Mouse (Mus musculus): ENCODE results near the gene Hist2h4. TPM values are rescaled to one million over a fixed set of nuclear protein-coding genes. Genes with fewer than 3 reads are reported as not detected.
A peak's percentile ranks its signal among the peaks of the same experiment; 100 is the strongest.
"Not testable (repeated sequence)": the region's sequence is repeated elsewhere in the genome, so short reads cannot be mapped to it uniquely, and the experiment has no call there.

Gene Hist2h4
- total RNA-seq, 2 experiments from 2014 or later, result 23.8 to 28.4 TPM

DNA sequence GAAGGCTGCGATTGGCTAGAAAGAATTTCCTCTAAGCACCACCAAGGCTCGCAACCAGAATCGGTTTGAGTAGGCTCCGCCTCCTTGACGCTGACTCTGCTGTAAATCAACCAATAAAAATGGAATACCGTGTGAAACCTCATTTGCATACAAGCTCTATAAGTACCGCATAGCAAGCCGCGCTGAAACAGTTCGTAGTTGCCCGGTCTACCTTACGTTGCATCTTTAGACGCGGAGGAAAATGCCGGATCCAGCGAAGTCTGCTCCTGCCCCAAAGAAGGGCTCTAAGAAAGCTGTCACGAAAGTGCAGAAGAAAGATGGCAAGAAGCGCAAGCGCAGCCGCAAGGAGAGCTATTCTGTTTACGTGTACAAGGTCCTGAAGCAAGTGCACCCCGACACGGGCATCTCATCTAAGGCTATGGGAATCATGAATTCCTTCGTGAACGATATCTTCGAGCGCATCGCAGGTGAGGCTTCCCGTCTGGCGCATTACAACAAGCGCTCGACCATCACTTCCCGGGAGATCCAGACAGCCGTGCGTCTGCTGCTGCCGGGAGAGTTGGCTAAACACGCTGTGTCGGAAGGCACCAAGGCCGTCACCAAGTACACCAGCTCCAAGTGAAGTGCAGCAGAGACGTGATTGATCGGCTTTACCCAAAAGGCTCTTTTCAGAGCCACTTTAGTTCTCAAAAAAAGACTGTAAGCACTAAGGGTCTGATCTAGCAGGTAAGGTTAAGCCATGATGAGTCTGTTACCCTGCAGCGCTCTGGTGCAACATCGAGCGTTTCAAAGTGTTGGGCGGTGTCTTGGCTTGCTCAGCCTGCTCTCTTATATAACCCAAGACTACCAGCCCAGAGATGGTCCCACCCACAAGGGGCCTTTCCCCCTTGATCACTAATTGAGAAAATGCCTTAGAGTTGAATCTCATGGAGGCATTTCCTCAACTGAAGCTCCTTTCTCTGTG, 6.7 kb upstream of the Hist2h4 start, which contains the start of gene Hist2h2bb:
Gene Hist2h2bb (plus strand): TSS at position 242 of the 964 bp plus-strand sequence.
- peak; percentile 85 to 87 for DNase-seq (ENCODE audit: extremely low spot score in 1 of 2, low spot score in 1 of 2)

- DNase-seq (ENCODE audit: extremely low spot score in 1 of 2, low spot score in 1 of 2), result not testable (repeated sequence)
These were observed 5.8 kb upstream of the Hist2h4 start for GRCm38 (mm10) chr3:96268776-96269378.

DNA sequence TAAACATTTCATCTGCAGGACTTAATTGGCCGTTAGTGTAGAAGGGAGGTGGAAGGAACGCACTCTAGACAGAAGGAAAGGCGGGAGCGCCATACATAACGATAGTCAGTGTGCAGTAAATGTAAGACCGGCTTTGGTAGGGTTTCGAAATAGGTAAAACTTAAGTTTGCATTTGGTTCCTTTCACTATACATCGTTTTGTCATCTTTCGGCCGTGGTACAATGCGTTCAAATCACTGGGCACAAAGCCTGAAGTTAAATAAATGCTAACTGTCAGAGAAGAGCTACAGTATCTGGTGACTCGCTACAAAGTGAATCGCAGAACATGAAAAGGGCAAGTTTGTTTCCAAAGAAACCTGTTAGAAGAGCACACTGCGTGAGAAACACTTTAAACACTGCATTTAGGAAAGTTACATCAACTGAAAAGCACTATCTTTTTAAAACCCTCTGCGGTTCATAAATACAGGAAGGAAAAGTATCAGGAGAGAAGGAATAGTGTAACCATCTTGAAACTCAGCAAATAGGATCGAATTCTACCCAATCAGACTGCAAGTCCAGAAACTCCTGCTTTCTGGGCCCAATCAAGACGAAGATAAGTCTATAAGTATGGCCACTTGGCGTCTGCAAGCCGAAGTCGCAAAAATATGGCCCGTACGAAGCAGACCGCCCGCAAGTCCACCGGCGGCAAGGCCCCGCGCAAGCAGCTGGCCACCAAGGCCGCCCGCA, 5.1 kb upstream of the Hist2h4 start, which contains the start of gene Hist2h3b:
Gene Hist2h3b (plus strand): TSS at position 604 of the 725 bp plus-strand sequence.
- peak; percentile 74 to 76 for DNase-seq (ENCODE audit: extremely low spot score in 1 of 2, low spot score in 1 of 2)

GRCm38 (mm10) chr3:96267541-96267940, 4.4 kb upstream of the Hist2h4 start:
- no peak for DNase-seq (ENCODE audit: extremely low spot score in 1 of 2, low spot score in 1 of 2)

DNA sequence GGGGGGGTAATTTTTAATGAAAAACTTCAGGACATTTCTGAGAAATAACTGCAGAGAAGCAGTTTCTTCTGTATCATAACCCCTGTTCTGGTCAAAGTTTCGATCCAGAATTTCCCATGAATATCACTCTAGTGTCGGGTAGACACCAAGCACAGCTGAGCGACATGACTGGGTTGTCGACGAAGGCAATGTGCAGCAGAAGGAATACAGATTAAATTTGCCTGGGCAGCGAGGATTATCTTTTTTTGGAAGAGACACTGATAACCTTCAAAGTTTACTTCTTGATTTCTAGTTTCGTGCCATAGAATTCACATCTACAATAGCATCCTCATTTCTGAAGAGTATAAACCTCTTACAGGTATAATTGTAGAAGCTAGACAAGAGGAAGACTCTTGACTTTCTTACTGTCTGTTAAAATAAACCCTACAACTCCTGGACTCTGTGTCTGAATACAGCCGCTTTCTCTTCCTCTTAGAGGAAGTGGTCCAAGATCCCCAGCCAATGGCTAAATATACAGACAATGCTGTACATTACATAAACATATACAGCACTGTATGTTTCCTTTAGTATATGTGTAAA, 3.1 kb upstream of the Hist2h4 start:
- DNase-seq (ENCODE audit: extremely low spot score in 1 of 2, low spot score in 1 of 2), result no peak

GRCm38 (mm10) chr3:96264404-96264949, 1.4 kb upstream of the Hist2h4 start:
- DNase-seq (ENCODE audit: extremely low spot score in 1 of 2, low spot score in 1 of 2), result no peak

DNA sequence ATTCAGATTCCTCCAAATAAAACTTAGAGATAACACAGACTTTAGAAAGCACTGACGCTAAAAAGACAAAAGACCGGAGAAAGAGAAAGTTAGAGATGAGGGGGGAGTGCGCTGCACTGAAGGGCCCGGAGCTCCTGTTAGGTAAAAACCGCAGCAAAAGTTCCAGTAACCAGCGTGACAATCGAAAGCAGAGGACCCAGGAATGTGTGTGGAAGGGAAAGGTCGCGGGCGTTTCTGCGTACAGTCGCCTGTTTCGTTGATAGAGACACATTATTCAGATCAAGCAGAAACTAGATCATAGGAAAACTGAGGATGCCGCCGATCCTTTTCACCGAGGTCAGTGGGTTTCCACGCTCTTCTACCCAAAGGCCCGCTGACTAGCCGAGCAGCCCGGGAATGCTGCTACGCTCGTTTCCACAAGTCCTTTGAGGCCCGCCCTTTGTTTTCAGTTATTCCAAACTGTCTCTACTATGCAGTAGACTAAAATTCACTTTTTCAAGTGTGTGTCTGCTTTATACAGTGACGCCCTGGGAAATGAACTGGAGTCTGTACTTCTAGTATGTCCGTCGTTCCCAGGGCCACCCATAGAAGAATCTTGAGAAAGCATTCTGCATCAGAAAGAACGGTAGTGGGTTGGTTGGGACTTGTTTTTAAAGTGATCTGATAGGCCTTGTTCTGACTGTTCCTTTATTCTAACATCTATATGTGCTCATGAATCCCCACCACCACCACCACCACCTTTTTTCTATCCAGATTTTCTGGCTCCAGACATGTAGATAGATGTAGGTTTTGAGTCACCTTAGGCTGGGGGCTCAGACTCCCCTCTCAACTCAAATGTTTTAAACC, 670 bp upstream of the Hist2h4 start:
- no peak for DNase-seq (ENCODE audit: extremely low spot score in 1 of 2, low spot score in 1 of 2)

- peak; percentile 54 to 57 for DNase-seq (ENCODE audit: extremely low spot score in 1 of 2, low spot score in 1 of 2)
These were observed 765 bp downstream of the Hist2h4 start for GRCm38 (mm10) chr3:96262216-96262875.

DNA sequence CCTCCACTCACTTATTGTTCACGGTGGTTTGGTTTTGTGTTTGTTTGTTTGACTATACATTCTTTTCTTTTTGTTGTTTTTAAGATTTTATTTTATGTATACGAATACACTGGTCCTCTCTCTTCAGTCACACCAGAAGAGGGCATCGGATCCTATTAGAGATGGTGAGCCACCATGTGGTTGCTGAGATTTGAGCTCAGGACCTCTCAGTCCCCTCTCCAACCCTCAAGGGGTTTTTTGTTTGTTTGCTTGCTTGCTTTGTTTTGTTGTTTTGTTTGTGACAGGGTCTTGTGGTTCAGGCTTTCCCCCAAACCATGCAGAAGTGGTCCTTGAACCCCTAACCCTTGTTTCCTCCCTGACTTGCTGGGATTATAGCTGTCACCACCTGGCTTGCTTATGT, 1.5 kb downstream of the Hist2h4 start:
- no peak for DNase-seq (ENCODE audit: extremely low spot score in 1 of 2, low spot score in 1 of 2)

- no peak for DNase-seq (ENCODE audit: extremely low spot score in 1 of 2, low spot score in 1 of 2)
These were observed 2.9 kb downstream of the Hist2h4 start for GRCm38 (mm10) chr3:96260220-96260619.

DNA sequence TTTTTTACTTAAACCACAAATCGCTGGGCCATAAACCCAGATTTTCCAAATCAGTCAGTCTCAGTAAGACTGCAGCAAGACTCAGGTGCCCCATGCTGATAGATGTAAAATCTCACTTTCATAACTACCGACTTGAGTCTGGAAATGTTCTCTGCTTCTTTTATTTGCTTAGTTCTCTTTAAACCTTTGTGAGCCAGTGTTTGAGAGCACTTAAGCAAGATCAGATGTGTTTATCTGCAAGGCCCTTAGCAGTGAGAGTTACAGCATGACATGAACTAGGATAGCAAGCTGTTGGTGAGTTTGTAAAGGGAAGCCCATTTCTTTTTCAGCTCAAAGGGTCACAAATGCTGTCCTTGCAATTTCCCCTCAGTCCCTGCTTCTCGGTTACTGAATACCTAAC, 5.9 kb downstream of the Hist2h4 start:
- DNase-seq (ENCODE audit: extremely low spot score in 1 of 2, low spot score in 1 of 2), result no peak

DNA sequence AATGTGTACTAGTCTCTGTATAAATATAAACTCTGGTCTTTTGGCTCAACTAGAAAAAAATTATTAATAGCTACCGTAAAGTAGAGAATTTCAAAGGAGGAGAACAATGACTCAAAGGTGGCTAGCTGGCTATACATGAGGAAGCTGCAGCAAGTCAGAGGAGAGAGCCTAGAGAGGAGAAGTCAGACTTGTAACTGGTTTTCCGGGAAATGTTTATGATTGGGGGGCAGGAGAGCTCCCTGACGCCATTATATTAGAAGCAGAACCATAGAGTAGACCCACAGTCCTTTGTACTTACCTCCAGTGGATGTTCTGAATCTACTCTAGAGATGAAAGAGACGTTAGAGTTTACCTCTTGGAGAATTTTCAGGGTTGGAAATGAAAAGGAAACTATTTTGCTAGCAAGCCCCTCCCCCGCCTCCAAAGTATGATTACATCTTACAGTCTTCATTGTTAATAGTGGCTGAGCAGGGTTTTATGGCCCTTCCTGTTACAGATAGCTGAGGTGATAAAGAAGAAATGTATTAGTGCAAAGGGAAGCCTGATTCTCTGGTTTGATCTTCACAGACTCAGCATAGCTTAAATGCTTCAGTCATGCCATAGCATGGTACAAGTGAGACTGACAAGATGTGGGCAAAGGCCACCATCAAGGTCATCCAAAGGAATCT, 7.1 kb downstream of the Hist2h4 start:
- no peak for DNase-seq (ENCODE audit: extremely low spot score in 1 of 2, low spot score in 1 of 2)

GRCm38 (mm10) chr3:96254683-96255355, 8.3 kb downstream of the Hist2h4 start:
- DNase-seq (ENCODE audit: extremely low spot score in 1 of 2, low spot score in 1 of 2), result no peak

DNA sequence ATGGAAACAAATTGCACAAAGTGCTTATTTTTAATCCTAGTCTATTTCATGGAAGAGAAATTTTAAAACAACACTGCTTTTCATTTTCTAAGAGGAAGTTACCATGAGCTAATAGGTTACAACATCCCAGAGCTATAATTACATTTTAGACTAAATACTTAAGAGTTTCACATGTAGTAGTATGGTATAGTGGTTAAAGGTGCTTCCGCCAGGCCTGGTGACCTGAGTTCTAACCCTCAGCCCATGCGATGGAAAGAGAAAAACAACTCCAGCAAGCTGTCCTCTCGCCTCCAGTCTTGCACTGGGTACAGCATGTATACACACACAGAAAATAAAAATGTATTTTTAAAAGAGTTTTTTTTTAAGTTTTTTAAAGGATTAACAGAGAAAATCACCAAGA, 11.3 kb downstream of the Hist2h4 start:
- no peak for DNase-seq (ENCODE audit: extremely low spot score in 1 of 2, low spot score in 1 of 2)

- DNase-seq (ENCODE audit: extremely low spot score in 1 of 2, low spot score in 1 of 2), result no peak
These were observed 12.2 kb downstream of the Hist2h4 start for GRCm38 (mm10) chr3:96250890-96251289.

DNA sequence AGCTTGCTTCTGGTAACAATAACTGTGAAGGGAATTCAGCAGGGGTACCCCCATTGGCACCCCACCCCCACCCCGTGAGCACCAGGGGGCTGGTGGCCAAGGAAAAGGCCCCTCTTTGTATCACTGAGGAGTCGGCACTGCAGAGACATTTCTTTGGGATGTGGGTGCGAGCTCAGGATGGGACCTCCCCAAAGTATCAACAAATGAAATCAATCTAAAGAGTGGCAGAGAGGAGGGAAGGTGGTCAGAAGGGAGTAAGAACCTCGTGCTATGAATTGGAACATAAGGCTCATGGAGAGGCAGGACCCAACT, 14.1 kb downstream of the Hist2h4 start:
- no peak for DNase-seq (ENCODE audit: extremely low spot score in 1 of 2, low spot score in 1 of 2)

- DNase-seq (ENCODE audit: extremely low spot score in 1 of 2, low spot score in 1 of 2), result no peak
These were observed 14.7 kb downstream of the Hist2h4 start for GRCm38 (mm10) chr3:96248141-96249033.
